11 mouse cellular contexts compared by ENCODE assay signal in genomic region chr16:77759997-77760396, GRCm38 (mm10).
DNase-seq lines count a peak whose midpoint lies in the region; ATAC-seq lines count a peak whose summit lies in the region.
"Had no signal": no experiment of that assay in that cellular context is flagged by ENCODE, and none has a peak within 500 bp of the region (broad histone marks: within the 10 kb centered on the region; RNA-seq: fewer than 3 reads in every experiment).

No protein-coding gene starts in this region.

- whole genome bisulfite sequencing in embryonic facial prominence, embryonic 14.5 days, result 69% methylated on average over 10 of the region's 10 CpGs
- 87% methylated on average over 10 of the region's 10 CpGs for WGBS in embryonic facial prominence, embryonic 10.5 days
- 80% methylated on average over 10 of the region's 10 CpGs for WGBS in limb, embryonic 10.5 days

- ATAC-seq in embryonic facial prominence, embryonic 14.5 days (ENCODE audit: low read depth), result peak; percentile 63; the same call in 1 of the 2 replicates
- peak; percentile 93 for ATAC-seq in frontal cortex, adult (ENCODE audit: low TSS enrichment)

- no peak for DNase-seq in embryonic facial prominence, embryonic 14.5 days (ENCODE audit: low spot score)
- DNase-seq in embryonic facial prominence, embryonic 10.5 days (ENCODE audit: low spot score), result no peak
- DNase-seq in left cerebral cortex, adult 11 months (ENCODE audit: low spot score), result peak; percentile 5
- peak; percentile 15 for DNase-seq in right cerebral cortex, adult 18-20 months
- DNase-seq in B cell, adult 2 months, result no peak
- no peak for DNase-seq in limb, embryonic 10.5 days (ENCODE audit: low spot score)
- DNase-seq in urinary bladder, postnatal 36 days (ENCODE audit: low spot score in 2 of 2), result no peak
- DNase-seq: heart, postnatal 36 days; liver, embryonic 13.5 days; thymus, postnatal 14 days had no signal

- no peaks in the 10 kb centered on the region for H3K27me3 ChIP-seq in embryonic facial prominence, embryonic 14.5 days (replicated peaks; ENCODE audit: control insufficient read depth, insufficient read depth, low read length)
- no peaks in the 10 kb centered on the region for H3K27me3 ChIP-seq in embryonic facial prominence, embryonic 10.5 days (replicated peaks; ENCODE audit: low read depth, poor library complexity, severe bottlenecking)
- no peaks in the 10 kb centered on the region for H3K27me3 ChIP-seq in limb, embryonic 10.5 days (ENCODE audit: low read depth, poor library complexity, severe bottlenecking)
- H3K27me3 ChIP-seq: liver, embryonic 13.5 days had no signal

- no peak overlapping the region for H3K4me3 ChIP-seq in embryonic facial prominence, embryonic 14.5 days (ENCODE audit: low read depth, low read length)
- no peak overlapping the region for H3K4me3 ChIP-seq in embryonic facial prominence, embryonic 10.5 days
- no peak overlapping the region for H3K4me3 ChIP-seq in limb, embryonic 10.5 days
- H3K4me3 ChIP-seq: liver, embryonic 13.5 days had no signal

- H3K4me2 ChIP-seq in embryonic facial prominence, embryonic 14.5 days (ENCODE audit: low read depth, low read length), result no peak overlapping the region
- H3K4me2 ChIP-seq: liver, embryonic 13.5 days had no signal

- no peaks in the 10 kb centered on the region for H3K9me3 ChIP-seq in embryonic facial prominence, embryonic 14.5 days (ENCODE audit: control insufficient read depth, low read length)
- H3K9me3 ChIP-seq in embryonic facial prominence, embryonic 10.5 days, result no peaks in the 10 kb centered on the region
- no peaks in the 10 kb centered on the region for H3K9me3 ChIP-seq in limb, embryonic 10.5 days (replicated peaks)
- H3K9me3 ChIP-seq: liver, embryonic 13.5 days had no signal

- no peaks in the 10 kb centered on the region for H3K36me3 ChIP-seq in embryonic facial prominence, embryonic 14.5 days (ENCODE audit: control insufficient read depth, insufficient read depth, low read length)
- no peaks in the 10 kb centered on the region for H3K36me3 ChIP-seq in embryonic facial prominence, embryonic 10.5 days (replicated peaks)
- no peaks in the 10 kb centered on the region for H3K36me3 ChIP-seq in limb, embryonic 10.5 days
- H3K36me3 ChIP-seq: liver, embryonic 13.5 days had no signal

- no peaks in the 10 kb centered on the region for H3K4me1 ChIP-seq in embryonic facial prominence, embryonic 14.5 days (ENCODE audit: control insufficient read depth, insufficient read depth, low read length)
- H3K4me1 ChIP-seq in embryonic facial prominence, embryonic 10.5 days, result no peaks in the 10 kb centered on the region
- H3K4me1 ChIP-seq in limb, embryonic 10.5 days, result no peaks in the 10 kb centered on the region
- H3K4me1 ChIP-seq: liver, embryonic 13.5 days had no signal

- no peak overlapping the region for H3K27ac ChIP-seq in embryonic facial prominence, embryonic 14.5 days (replicated peaks; ENCODE audit: low read depth, low read length)
- no peak overlapping the region for H3K27ac ChIP-seq in embryonic facial prominence, embryonic 10.5 days (replicated peaks)
- H3K27ac ChIP-seq in limb, embryonic 10.5 days, result no peak overlapping the region
- H3K27ac ChIP-seq: liver, embryonic 13.5 days had no signal

- no peak overlapping the region for H3K9ac ChIP-seq in embryonic facial prominence, embryonic 14.5 days (ENCODE audit: low read depth, low read length)
- H3K9ac ChIP-seq: liver, embryonic 13.5 days had no signal

Comparison
In these comparisons a context has a peak if more than half of its experiments do, and no peak if none do; other contexts are left out.
1. DNase-seq: peak in left cerebral cortex, adult 11 months (single experiment) and right cerebral cortex, adult 18-20 months (single experiment); none in embryonic facial prominence, embryonic 14.5 days (single experiment), embryonic facial prominence, embryonic 10.5 days (single experiment), B cell, adult 2 months (0 of 2), limb, embryonic 10.5 days (single experiment) and urinary bladder, postnatal 36 days (0 of 2).